Mouse (Mus musculus) ES-E14 (cell line): ENCODE data around the gene Olfr1280.

Experiments used
- CHD2 ChIP-seq: IDR thresholded peaks from 2 replicates; pipeline ENCODE4 v1.6.1; 2014; ENCODE audit warnings: mild to moderate bottlenecking, low read depth, low read length, inconsistent platforms
- HCFC1 ChIP-seq: IDR thresholded peaks from 2 replicates; pipeline ENCODE4 v1.6.1; 2012; ENCODE audit warnings: low read length, inconsistent platforms, borderline replicate concordance; ENCODE audit not compliant: insufficient read depth
- MAFK ChIP-seq: IDR thresholded peaks from 2 replicates; pipeline ENCODE4 v1.6.1; 2014; ENCODE audit warnings: mild to moderate bottlenecking, low read depth, low read length, inconsistent platforms; ENCODE audit not compliant: insufficient read depth
- ZC3H11A ChIP-seq: IDR thresholded peaks from 2 replicates; pipeline ENCODE4 v1.6.1; 2012; ENCODE audit warnings: low read depth, mild to moderate bottlenecking, inconsistent platforms, low read length, borderline replicate concordance
- ZNF384 ChIP-seq: IDR thresholded peaks from 2 replicates; pipeline ENCODE4 v1.6.1; 2012; ENCODE audit warnings: low read depth, low read length, inconsistent platforms

GRCm38 (mm10) chr2:111335976-111336375 is 22.2 kb downstream of the Olfr1280 start, which contains the start of gene Olfr1282:
- no peak for TF ChIP-seq ZC3H11A
- no peak for TF ChIP-seq ZNF384
- no peak for TF ChIP-seq HCFC1
- no peak for TF ChIP-seq MAFK
- TF ChIP-seq CHD2, result no peak
